Mouse (Mus musculus): Measurements from ENCODE around the gene Nr2f2. TPM values are rescaled to one million over a fixed set of nuclear protein-coding genes. Genes with fewer than 3 reads are reported as not detected.

Nr2f2 gene
- polyA plus RNA-seq, 1 experiment from 2014 or later, result 107 TPM

DNA sequence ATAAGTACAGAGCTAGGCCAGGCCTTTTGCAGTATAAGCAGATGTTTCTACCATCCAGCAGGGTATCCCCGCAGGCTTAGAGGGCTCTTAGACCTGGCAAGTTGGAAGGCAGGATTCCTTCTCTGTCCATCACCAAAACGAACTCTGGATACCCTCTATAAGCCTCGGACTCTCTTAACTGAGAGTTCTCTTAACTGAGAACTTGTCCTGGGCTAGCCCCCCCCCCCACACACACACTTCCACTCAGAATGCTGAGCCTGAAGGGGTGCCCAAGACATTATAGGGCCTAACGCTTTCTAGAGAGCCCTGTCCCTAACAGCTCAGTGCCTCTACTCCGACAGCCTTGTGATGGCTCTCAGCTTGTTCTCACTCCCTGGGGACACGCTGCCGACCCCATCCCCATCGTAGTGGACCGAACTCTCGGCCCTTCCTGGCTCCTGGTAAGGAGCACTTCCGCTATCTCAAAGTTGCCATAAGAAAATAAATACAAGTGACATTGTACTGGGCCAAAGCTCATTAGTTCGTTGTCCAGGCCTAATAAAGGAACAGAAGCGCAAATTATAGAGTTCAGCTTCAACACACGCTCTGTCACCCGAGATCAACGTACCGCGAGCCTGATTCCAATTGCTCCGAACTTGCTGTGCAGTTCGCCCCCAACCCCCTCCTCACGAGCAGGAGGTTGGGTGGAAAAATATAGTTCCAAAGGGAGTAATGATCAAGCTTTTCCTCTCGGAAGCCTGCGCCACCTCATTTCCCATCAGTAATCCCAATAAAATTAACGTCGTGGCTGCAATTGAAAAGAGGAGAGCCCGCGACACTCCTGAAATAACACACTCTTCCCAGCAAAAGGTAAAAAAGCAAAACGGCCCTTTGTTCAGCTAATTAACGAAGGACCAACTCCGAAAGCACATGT, 18.2 kb downstream of the Nr2f2 start:
- Histone ChIP-seq H3K36me3 (peaks cover 4% of the 10 kb centered on the region; the same call in 1 of the 2 replicates), H3K27ac (peak overlapping the region; percentile 92), H3K4me1 (peaks cover 66% of the 10 kb centered on the region), H3K9me3 (no peaks in the 10 kb centered on the region), H3K4me2 (peak overlapping the region; percentile 64), H3K4me3 (peak overlapping the region; percentile 57), H3K27me3 (no peaks in the 10 kb centered on the region), H3K9ac (peak overlapping the region; percentile 30)
- 29% methylated on average over 30 of the region's 30 CpGs for WGBS
- no peak for ATAC-seq (ENCODE audit: borderline replicate concordance, extremely low read depth, low FRiP score, low TSS enrichment)

DNA sequence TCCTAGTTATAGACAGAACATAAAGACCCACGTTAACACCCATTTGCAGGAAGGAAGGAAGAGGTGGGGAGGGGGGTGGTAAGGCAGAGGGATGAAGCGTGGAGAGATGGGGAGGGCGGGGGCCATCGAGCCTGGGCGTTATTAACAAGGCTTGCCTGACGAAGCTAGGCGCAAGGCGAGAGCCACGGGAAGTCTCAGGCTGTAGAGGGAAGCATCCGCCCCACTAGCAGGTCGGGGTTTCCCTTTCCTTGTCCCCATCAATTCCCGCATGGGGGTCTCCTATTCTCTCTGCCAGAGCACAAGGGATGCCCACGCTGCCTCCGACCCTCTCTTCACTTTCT, 18.9 kb downstream of the Nr2f2 start:
- WGBS, result 47% methylated on average over 12 of the region's 14 CpGs
- H3K9ac ChIP-seq, result peak overlapping the region; percentile 30
- peak overlapping the region; percentile 92 for H3K27ac ChIP-seq
- no peak for ATAC-seq (ENCODE audit: borderline replicate concordance, extremely low read depth, low FRiP score, low TSS enrichment)
- H3K36me3 ChIP-seq, result peaks cover 5% of the 10 kb centered on the region; the same call in 1 of the 2 replicates
- H3K27me3 ChIP-seq, result no peaks in the 10 kb centered on the region
- H3K4me1 ChIP-seq, result peaks cover 66% of the 10 kb centered on the region
- H3K9me3 ChIP-seq, result no peaks in the 10 kb centered on the region
- H3K4me2 ChIP-seq, result peak overlapping the region; percentile 64
- H3K4me3 ChIP-seq, result 0 out of 2 replicates have a peak overlapping the region, but pooled peaks have one; percentile 3

DNA sequence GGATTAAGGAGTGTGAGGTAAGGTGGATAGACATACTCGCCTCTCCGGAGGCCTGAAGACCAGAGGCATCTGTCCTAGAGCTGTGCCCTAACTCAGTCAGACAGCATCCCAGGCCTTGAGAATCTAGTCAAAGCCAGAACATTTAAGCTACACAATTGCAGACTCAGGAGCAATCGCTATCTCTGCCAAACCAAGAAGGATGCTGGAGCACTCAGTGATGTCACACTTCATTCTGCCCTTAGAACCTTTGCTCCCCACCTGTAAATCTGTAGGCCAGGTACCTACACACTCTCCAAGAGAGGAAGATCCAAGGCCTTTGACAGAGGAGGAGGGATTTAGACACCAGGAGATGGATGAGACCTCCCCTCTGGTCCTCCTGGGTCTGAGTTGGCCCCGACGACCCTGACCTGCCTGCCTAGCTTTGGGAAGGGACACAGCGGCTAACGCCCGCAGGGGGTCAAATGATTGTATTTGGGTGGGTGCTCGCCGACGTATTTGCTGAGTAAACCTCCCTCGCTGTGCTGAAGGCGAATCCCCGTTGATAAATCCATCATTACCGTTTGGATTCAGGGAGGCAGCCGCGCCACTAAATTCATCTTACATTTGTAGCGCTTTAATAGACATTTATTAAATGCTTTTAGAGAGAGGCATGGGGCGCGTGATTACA, 19.5 kb downstream of the Nr2f2 start:
- H3K36me3 ChIP-seq, result peaks cover 5% of the 10 kb centered on the region; the same call in 1 of the 2 replicates
- H3K27me3 ChIP-seq, result no peaks in the 10 kb centered on the region
- H3K4me1 ChIP-seq, result peaks cover 65% of the 10 kb centered on the region

GRCm38 (mm10) chr7:70346010-70346536, 20.5 kb downstream of the Nr2f2 start:
- Histone ChIP-seq H3K9me3 (no peaks in the 10 kb centered on the region), H3K4me1 (peaks cover 65% of the 10 kb centered on the region), H3K9ac (peak overlapping the region; percentile 35), H3K4me3 (peak overlapping the region; percentile 31), H3K4me2 (peak overlapping the region; percentile 64), H3K36me3 (peaks cover 5% of the 10 kb centered on the region; the same call in 1 of the 2 replicates), H3K27ac (peak overlapping the region; percentile 92), H3K27me3 (no peaks in the 10 kb centered on the region)
- ATAC-seq (ENCODE audit: borderline replicate concordance, extremely low read depth, low FRiP score, low TSS enrichment), result peak; percentile 55; the same call in 1 of the 2 replicates
- WGBS, result under 1% methylated on average over 35 of the region's 35 CpGs

More for the DNA sequence above, 19.5 kb downstream of the Nr2f2 start:
- H3K4me3 ChIP-seq, result peak overlapping the region; percentile 31; the same call in 1 of the 2 replicates
- H3K9me3 ChIP-seq, result no peaks in the 10 kb centered on the region
- ATAC-seq (ENCODE audit: borderline replicate concordance, extremely low read depth, low FRiP score, low TSS enrichment), result no peak
- H3K9ac ChIP-seq, result 0 out of 2 replicates have a peak overlapping the region, but pooled peaks have one; percentile 30
- H3K27ac ChIP-seq, result peak overlapping the region; percentile 92
- WGBS, result 34% methylated on average over 20 of the region's 20 CpGs
- peak overlapping the region; percentile 64 for H3K4me2 ChIP-seq

- Histone ChIP-seq H3K36me3 (peaks cover 5% of the 10 kb centered on the region; the same call in 1 of the 2 replicates), H3K27me3 (no peaks in the 10 kb centered on the region), H3K4me1 (peaks cover 45% of the 10 kb centered on the region), H3K9me3 (no peaks in the 10 kb centered on the region), H3K4me2 (no peak overlapping the region), H3K9ac (no peak overlapping the region), H3K4me3 (no peak overlapping the region), H3K27ac (no peak overlapping the region)
- no peak for ATAC-seq (ENCODE audit: borderline replicate concordance, extremely low read depth, low FRiP score, low TSS enrichment)
- 39% methylated on average over 5 of the region's 5 CpGs for WGBS
These were observed 23.1 kb downstream of the Nr2f2 start for GRCm38 (mm10) chr7:70343426-70343825.

DNA sequence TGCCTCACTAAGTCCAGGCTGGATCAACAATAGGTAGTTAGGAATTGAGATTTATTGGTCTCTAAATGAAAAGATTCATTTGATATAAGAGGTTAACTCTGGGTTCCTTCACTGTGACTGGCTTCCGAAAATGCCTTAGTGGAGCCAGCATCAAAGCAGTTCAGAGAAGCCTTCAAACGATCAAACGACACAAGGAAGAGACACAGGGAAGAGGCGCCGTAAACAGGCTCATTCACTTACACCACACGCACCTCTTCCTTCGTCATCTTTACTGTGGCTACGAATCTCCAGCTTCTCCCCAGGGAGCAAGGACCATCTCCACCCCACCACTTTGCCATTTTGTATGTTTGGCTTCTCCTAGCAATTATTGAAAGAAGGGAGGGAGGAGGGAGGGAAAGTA, 23.8 kb downstream of the Nr2f2 start:
- 57% methylated on average over 8 of the region's 8 CpGs for WGBS
- H3K27ac ChIP-seq, result no peak overlapping the region

GRCm38 (mm10) chr7:70342076-70342475, 24.5 kb downstream of the Nr2f2 start:
- Histone ChIP-seq H3K4me2 (no peak overlapping the region), H3K27ac (no peak overlapping the region), H3K9me3 (no peaks in the 10 kb centered on the region), H3K4me3 (no peak overlapping the region), H3K36me3 (peaks cover 5% of the 10 kb centered on the region; the same call in 1 of the 2 replicates), H3K9ac (no peak overlapping the region), H3K4me1 (peaks cover 42% of the 10 kb centered on the region), H3K27me3 (peaks cover 6% of the 10 kb centered on the region)
- 46% methylated on average over 2 of the region's 2 CpGs for WGBS
- no peak for ATAC-seq (ENCODE audit: borderline replicate concordance, extremely low read depth, low FRiP score, low TSS enrichment)

More for the DNA sequence above, 23.8 kb downstream of the Nr2f2 start:
- no peaks in the 10 kb centered on the region for H3K27me3 ChIP-seq
- H3K36me3 ChIP-seq, result peaks cover 5% of the 10 kb centered on the region; the same call in 1 of the 2 replicates
- H3K4me1 ChIP-seq, result peaks cover 41% of the 10 kb centered on the region
- no peak overlapping the region for H3K4me2 ChIP-seq
- ATAC-seq (ENCODE audit: borderline replicate concordance, extremely low read depth, low FRiP score, low TSS enrichment), result no peak
- no peak overlapping the region for H3K9ac ChIP-seq
- H3K9me3 ChIP-seq, result no peaks in the 10 kb centered on the region
- H3K4me3 ChIP-seq, result no peak overlapping the region

- no peak for ATAC-seq (ENCODE audit: borderline replicate concordance, extremely low read depth, low FRiP score, low TSS enrichment)
- peaks cover 27% of the 10 kb centered on the region for H3K4me1 ChIP-seq
- no peak overlapping the region for H3K4me3 ChIP-seq
- peaks cover 13% of the 10 kb centered on the region for H3K27me3 ChIP-seq
- no peak overlapping the region for H3K4me2 ChIP-seq
- H3K9ac ChIP-seq, result no peak overlapping the region
- peaks cover 5% of the 10 kb centered on the region; the same call in 1 of the 2 replicates for H3K36me3 ChIP-seq
- no peaks in the 10 kb centered on the region for H3K9me3 ChIP-seq
- WGBS, result 58% methylated on average over 12 of the region's 12 CpGs
- H3K27ac ChIP-seq, result no peak overlapping the region
These were observed 26.4 kb downstream of the Nr2f2 start for GRCm38 (mm10) chr7:70339998-70340630.

DNA sequence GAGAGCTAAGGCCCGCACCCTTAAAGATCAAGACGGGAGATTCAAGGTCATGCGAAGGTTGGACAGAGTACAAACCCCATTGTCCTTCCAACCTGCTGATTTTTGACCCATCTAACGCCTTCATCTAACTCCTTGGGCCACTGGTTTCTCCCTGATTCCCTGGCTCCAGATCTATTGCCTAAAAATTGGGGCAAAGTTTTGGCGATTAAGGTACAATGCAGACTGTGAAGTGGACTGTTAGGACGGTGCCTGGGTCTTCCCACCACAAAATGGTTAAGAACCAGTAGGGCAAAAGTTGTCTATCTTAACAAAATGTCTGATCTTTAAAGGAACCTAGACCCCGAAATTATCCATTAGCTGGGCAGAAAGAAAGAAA, 28.3 kb downstream of the Nr2f2 start:
- no peak overlapping the region for H3K9ac ChIP-seq
- H3K4me3 ChIP-seq, result no peak overlapping the region
- peaks cover 19% of the 10 kb centered on the region for H3K4me1 ChIP-seq
- no peak for ATAC-seq (ENCODE audit: borderline replicate concordance, extremely low read depth, low FRiP score, low TSS enrichment)
- H3K9me3 ChIP-seq, result no peaks in the 10 kb centered on the region
- peaks cover 21% of the 10 kb centered on the region for H3K27me3 ChIP-seq
- H3K36me3 ChIP-seq, result no peaks in the 10 kb centered on the region; the same call in 1 of the 2 replicates
- no peak overlapping the region for H3K27ac ChIP-seq
- H3K4me2 ChIP-seq, result peak overlapping the region; percentile 53
- WGBS, result 36% methylated on average over 7 of the region's 7 CpGs

- no peaks in the 10 kb centered on the region for H3K9me3 ChIP-seq
- H3K4me1 ChIP-seq, result peaks cover 20% of the 10 kb centered on the region
- H3K36me3 ChIP-seq, result no peaks in the 10 kb centered on the region
- no peak overlapping the region for H3K27ac ChIP-seq
- WGBS, result 10% methylated on average over 37 of the region's 37 CpGs
- ATAC-seq (ENCODE audit: borderline replicate concordance, extremely low read depth, low FRiP score, low TSS enrichment), result peak; percentile 44; the same call in 1 of the 2 replicates
- peak overlapping the region; percentile 25; the same call in 1 of the 2 replicates for H3K9ac ChIP-seq
- peak overlapping the region; percentile 53 for H3K4me2 ChIP-seq
- peak overlapping the region; percentile 22 for H3K4me3 ChIP-seq
- H3K27me3 ChIP-seq, result peaks cover 26% of the 10 kb centered on the region
These were observed 28.8 kb downstream of the Nr2f2 start for GRCm38 (mm10) chr7:70337581-70338264.

All from lung, embryonic 15.5 days (tissue).